Mouse (Mus musculus) intestine, postnatal 0 days (tissue): Measurements from ENCODE around the gene Klk12. TPM values are rescaled to one million over a fixed set of nuclear protein-coding genes. Genes with fewer than 3 reads are reported as not detected.
A peak's percentile ranks its signal among the peaks of the same experiment; 100 is the strongest.

ENCODE experiments used
- ATAC-seq: fragments of 200-750 bp; cut with Nextera tagmentation; 2 replicates; pipeline ENCODE4 v1.8.0; 2017; ENCODE audit warnings: mild to moderate bottlenecking, moderate TSS enrichment, moderate library complexity
- H3K27ac ChIP-seq: fragments of 300-500 bp; sonication (generic); 2 replicates; pipeline ENCODE4 v1.5.1; 2014; ENCODE audit warnings: mild to moderate bottlenecking, low read depth, low read length, moderate library complexity
- H3K27me3 ChIP-seq: fragments of 300-500 bp; sonication (generic); replicated peaks from 2 replicates; pipeline ENCODE4 v1.6.1; 2014; ENCODE audit warnings: low read length, mixed read lengths; ENCODE audit not compliant: control insufficient read depth, insufficient read depth
- H3K36me3 ChIP-seq: fragments of 300-500 bp; sonication (generic); 2 replicates; pipeline ENCODE4 v1.6.1; 2014; ENCODE audit warnings: mild to moderate bottlenecking, moderate library complexity; ENCODE audit not compliant: control insufficient read depth, insufficient read depth
- H3K4me1 ChIP-seq: fragments of 300-500 bp; sonication (generic); replicated peaks from 2 replicates; pipeline ENCODE4 v1.6.1; 2014; ENCODE audit warnings: antibody characterized with exemption, low read length, mixed read lengths; ENCODE audit not compliant: control insufficient read depth, insufficient read depth
- H3K4me2 ChIP-seq: fragments of 300-500 bp; sonication (generic); replicated peaks from 2 replicates; pipeline ENCODE4 v1.6.1; 2014; ENCODE audit warnings: low read depth, mild to moderate bottlenecking, moderate library complexity
- H3K4me3 ChIP-seq: fragments of 300-500 bp; sonication (generic); 2 replicates; pipeline ENCODE4 v1.5.1; 2014; ENCODE audit warnings: low read depth, low read length
- H3K9ac ChIP-seq: fragments of 300-500 bp; sonication (generic); 2 replicates; pipeline ENCODE4 v1.6.1; 2014; ENCODE audit warnings: mild to moderate bottlenecking, low read depth, low read length
- H3K9me3 ChIP-seq: fragments of 300-500 bp; sonication (generic); 2 replicates; pipeline ENCODE4 v1.6.1; 2016; ENCODE audit warnings: mixed run types; ENCODE audit not compliant: control insufficient read depth
- CTCF ChIP-seq: sonication (generic); IDR thresholded peaks from 2 replicates; pipeline ENCODE4 v1.5.1; 2016; ENCODE audit warnings: low read depth, mild to moderate bottlenecking, control low read depth, antibody characterized with exemption, moderate library complexity
- WGBS: fragments of 180-500 bp; shearing (Covaris S2); extraction: QIAGEN DNeasy Blood & Tissue Kit; methylation state at CpG from one replicate; pipeline ENCODE4 v1.1.7; 2014; 5-methylcytosine and 5-hydroxymethylcytosine counted together
- polyA plus RNA-seq: library from polyadenylated mRNA; unstranded; fragments of >200 nt; fragmentation: Nextera tagmentation; extraction: Ambion mirVana; gene quantifications from 2 replicates; pipeline ENCODE4 v1.2.1, GENCODE M21; 2015

Klk12 gene
- polyA plus RNA-seq, 1 experiment from 2014 or later, result not detected

- H3K4me1 ChIP-seq, result 0 out of 2 replicates have a peak, but pooled peaks cover 2% of the 10 kb centered on the region
- no peak for TF ChIP-seq CTCF
- no peak overlapping the region for H3K4me3 ChIP-seq
- 0 out of 2 replicates have a peak, but pooled peaks cover 6% of the 10 kb centered on the region for H3K27me3 ChIP-seq
- H3K27ac ChIP-seq, result no peak overlapping the region
- H3K4me2 ChIP-seq, result no peak overlapping the region
- no peaks in the 10 kb centered on the region for H3K36me3 ChIP-seq
- 89% methylated on average over 10 of the region's 10 CpGs for WGBS
- no peak overlapping the region for H3K9ac ChIP-seq
- H3K9me3 ChIP-seq, result no peaks in the 10 kb centered on the region
- no peak for ATAC-seq
Observed at GRCm38 (mm10) chr7:43778176-43778970, 9.7 kb downstream of the Klk12 start.

- 0 out of 2 replicates have a peak, but pooled peaks cover 2% of the 10 kb centered on the region for H3K4me1 ChIP-seq
- no peaks in the 10 kb centered on the region for H3K9me3 ChIP-seq
- no peak overlapping the region for H3K4me2 ChIP-seq
- WGBS, result 46% methylated on average over 6 of the region's 6 CpGs
- 0 out of 2 replicates have a peak, but pooled peaks cover 6% of the 10 kb centered on the region for H3K27me3 ChIP-seq
- H3K36me3 ChIP-seq, result no peaks in the 10 kb centered on the region
- H3K4me3 ChIP-seq, result no peak overlapping the region
- no peak for ATAC-seq
- H3K27ac ChIP-seq, result no peak overlapping the region
- H3K9ac ChIP-seq, result no peak overlapping the region
- TF ChIP-seq CTCF, result no peak
Observed at GRCm38 (mm10) chr7:43780241-43780640, 11.5 kb downstream of the Klk12 start.

- Histone ChIP-seq H3K36me3 (no peaks in the 10 kb centered on the region), H3K9ac (no peak within 1 kb of the TSS), H3K9me3 (no peaks in the 10 kb centered on the region), H3K27me3 (0 out of 2 replicates have a peak, but pooled peaks cover 6% of the 10 kb centered on the region), H3K4me1 (0 out of 2 replicates have a peak, but pooled peaks cover 2% of the 10 kb centered on the region), H3K27ac (no peak within 1 kb of the TSS), H3K4me3 (no peak within 1 kb of the TSS), H3K4me2 (no peak within 1 kb of the TSS)
- 30% methylated on average over 5 of the region's 5 CpGs for WGBS
- no peak for TF ChIP-seq CTCF
- no peak for ATAC-seq
Observed at GRCm38 (mm10) chr7:43780746-43781145, 12.0 kb downstream of the Klk12 start, which contains the start of gene Klk10. Gene Klk10, plus strand, starts transcription at chr7:43781035.

- Histone ChIP-seq H3K4me3 (no peak overlapping the region), H3K27ac (no peak overlapping the region), H3K4me2 (no peak overlapping the region), H3K36me3 (no peaks in the 10 kb centered on the region), H3K27me3 (0 out of 2 replicates have a peak, but pooled peaks cover 6% of the 10 kb centered on the region), H3K9ac (no peak overlapping the region), H3K4me1 (0 out of 2 replicates have a peak, but pooled peaks cover 2% of the 10 kb centered on the region), H3K9me3 (no peaks in the 10 kb centered on the region)
- no peak for TF ChIP-seq CTCF
- ATAC-seq, result no peak
- 91% methylated on average over 11 of the region's 11 CpGs for WGBS
Observed at GRCm38 (mm10) chr7:43781541-43781940, 12.8 kb downstream of the Klk12 start.

GRCm38 (mm10) chr7:43782275-43783265 lies 13.9 kb downstream of the Klk12 start:
- no peak overlapping the region for H3K27ac ChIP-seq
- 0 out of 2 replicates have a peak, but pooled peaks cover 6% of the 10 kb centered on the region for H3K27me3 ChIP-seq
- H3K36me3 ChIP-seq, result no peaks in the 10 kb centered on the region
- H3K4me3 ChIP-seq, result peak overlapping the region; percentile 28
- H3K9me3 ChIP-seq, result no peaks in the 10 kb centered on the region
- H3K4me1 ChIP-seq, result 0 out of 2 replicates have a peak, but pooled peaks cover 2% of the 10 kb centered on the region
- ATAC-seq, result peak; percentile 67
- TF ChIP-seq CTCF, result peak; percentile 88
- H3K9ac ChIP-seq, result no peak overlapping the region
- peak overlapping the region; percentile 72 for H3K4me2 ChIP-seq
- 9% methylated on average over 36 of the region's 36 CpGs for WGBS
